Mouse (Mus musculus): Measurements from ENCODE around the gene Ift43.

Gene Ift43

GRCm38 (mm10) chr12:86168712-86169111, 86.4 kb downstream of the Ift43 start:
- in situ Hi-C loops (cut with MboI, MseI), result no loop called here

GRCm38 (mm10) chr12:86169195-86169594, 86.9 kb downstream of the Ift43 start:
- in situ Hi-C loops (cut with MboI, MseI), result no loop called here

- in situ Hi-C loops (cut with MboI, MseI), result no loop called here
Observed at GRCm38 (mm10) chr12:86173314-86173713, 91.0 kb downstream of the Ift43 start.

- in situ Hi-C loops (cut with MboI, MseI), result no loop called here
Observed at GRCm38 (mm10) chr12:86174369-86174768, 92.0 kb downstream of the Ift43 start.

GRCm38 (mm10) chr12:86175476-86175942, 93.2 kb downstream of the Ift43 start:
- in situ Hi-C loops (cut with MboI, MseI), result no loop called here

GRCm38 (mm10) chr12:86176675-86177339, 94.5 kb downstream of the Ift43 start:
- in situ Hi-C loops (cut with MboI, MseI), result no loop called here

- in situ Hi-C loops (cut with MboI, MseI), result no loop called here
Observed at GRCm38 (mm10) chr12:86179266-86179665, 96.9 kb downstream of the Ift43 start.

GRCm38 (mm10) chr12:86181320-86181751, 99.0 kb downstream of the Ift43 start:
- in situ Hi-C loops (cut with MboI, MseI), result no loop called here

GRCm38 (mm10) chr12:86181879-86182278, 99.5 kb downstream of the Ift43 start:
- in situ Hi-C loops (cut with MboI, MseI), result no loop called here

- in situ Hi-C loops (cut with MboI, MseI), result no loop called here
Observed at GRCm38 (mm10) chr12:86182414-86182813, 100.1 kb downstream of the Ift43 start.

- in situ Hi-C loops (cut with MboI, MseI), result no loop called here
Observed at GRCm38 (mm10) chr12:86188161-86188560, 105.8 kb downstream of the Ift43 start.

- in situ Hi-C loops (cut with MboI, MseI), result no loop called here
Observed at GRCm38 (mm10) chr12:86189601-86190323, 107.4 kb downstream of the Ift43 start.

GRCm38 (mm10) chr12:86192036-86192449, 109.7 kb downstream of the Ift43 start:
- in situ Hi-C loops (cut with MboI, MseI), result no loop called here

GRCm38 (mm10) chr12:86196944-86197343, 114.6 kb downstream of the Ift43 start:
- in situ Hi-C loops (cut with MboI, MseI), result no loop called here

- in situ Hi-C loops (cut with MboI, MseI), result no loop called here
Observed at GRCm38 (mm10) chr12:86203443-86204057, 121.2 kb downstream of the Ift43 start.

- in situ Hi-C loops (cut with MboI, MseI), result no loop called here
Observed at GRCm38 (mm10) chr12:86211099-86211520, 128.8 kb downstream of the Ift43 start.
